Mouse (Mus musculus) stomach, postnatal 0 days (tissue): ENCODE data around the gene Pak1.

ENCODE experiments used
- CTCF ChIP-seq: IDR thresholded peaks from 2 replicates; pipeline ENCODE4 v1.5.1; 2016; ENCODE audit warnings: antibody characterized with exemption, low read depth, mild to moderate bottlenecking, moderate library complexity
- EP300 ChIP-seq: optimal IDR thresholded peaks from 2 replicates; pipeline ENCODE3; 2016; ENCODE audit warnings: antibody characterized with exemption

DNA sequence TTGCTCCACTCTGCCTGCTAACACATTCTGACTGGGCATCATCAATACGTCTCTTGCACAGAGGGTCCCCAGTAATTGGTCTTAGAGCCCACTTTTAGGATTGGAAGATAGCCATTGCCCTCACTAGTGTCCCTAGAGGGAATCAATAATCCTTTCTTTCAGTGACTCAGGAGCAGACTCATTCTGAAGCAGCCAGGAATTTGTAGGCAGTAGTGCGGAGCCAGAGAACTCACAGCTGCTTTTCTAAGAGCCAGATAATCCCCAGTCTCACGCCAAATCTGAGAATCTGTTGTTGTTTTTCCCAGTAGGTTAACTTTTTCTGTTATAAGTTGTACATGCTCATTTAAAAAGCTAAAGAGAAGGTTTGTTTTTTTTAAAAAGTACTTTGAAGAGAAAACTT lies 13.0 kb upstream of the Pak1 start:
- peak; percentile 16; the same call in 1 of the 2 replicates for TF ChIP-seq CTCF
- TF ChIP-seq EP300 = no peak
